Mouse (Mus musculus): ENCODE measurements at regions not wholly inside any gene's neighbourhood (a gene's known extent, or its start where the extent isn't known, plus 50 kb on each side); places are given as distances from the start of the nearest gene placed in this dataset.

DNA sequence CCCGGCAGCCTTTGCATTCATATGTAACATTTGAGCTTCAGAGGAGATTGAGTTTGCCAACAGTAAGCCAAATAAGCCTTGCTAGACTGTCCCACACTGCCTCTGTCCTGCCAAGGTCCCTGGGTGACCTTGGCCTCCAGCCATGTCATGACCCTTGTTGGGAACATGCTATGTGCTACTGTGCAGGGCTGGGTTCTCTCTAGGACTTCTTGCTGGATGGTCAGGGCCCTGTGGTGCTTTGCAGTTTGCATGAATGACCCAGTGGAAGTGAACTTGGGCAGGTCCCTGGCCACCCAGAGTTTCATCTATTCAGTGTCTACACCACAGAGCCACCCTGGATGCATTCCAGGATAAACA lies 92.0 kb upstream of the Twist2 start:
- TF ChIP-seq CTCF (IDR thresholded peaks at IDR 0.05; ENCODE audit: borderline replicate concordance, control insufficient read depth, extremely low read depth, insufficient read depth, low read length, poor library complexity) (no peak), POLR2A (IDR thresholded peaks at IDR 0.05; ENCODE audit: control insufficient read depth, extremely low read depth, insufficient read depth, low read length, poor library complexity) (no peak)
